ENCODE assay signal across 19 mouse cellular contexts in genomic region chr6:115528372-115528771, GRCm38 (mm10). TPM values are rescaled to one million over a fixed set of nuclear protein-coding genes. Genes with fewer than 3 reads are reported as not detected.
DNase-seq lines count a peak whose midpoint lies in the region; ATAC-seq and TF ChIP-seq lines count a peak whose summit lies in the region.
"Had no signal": no experiment of that assay in that cellular context is flagged by ENCODE, and none has a peak within 500 bp of the region (broad histone marks: within the 10 kb centered on the region; RNA-seq: fewer than 3 reads in every experiment).

No protein-coding gene starts in this region.

- H3K36me3 ChIP-seq in hindbrain, embryonic 12.5 days, result no peaks in the 10 kb centered on the region
- H3K36me3 ChIP-seq in midbrain, embryonic 15.5 days (replicated peaks), result no peaks in the 10 kb centered on the region
- H3K36me3 ChIP-seq: embryonic facial prominence, embryonic 10.5 days; embryonic facial prominence, embryonic 12.5 days; forebrain, embryonic 15.5 days had no signal

- no peaks in the 10 kb centered on the region for H3K4me1 ChIP-seq in hindbrain, embryonic 12.5 days
- no peaks in the 10 kb centered on the region for H3K4me1 ChIP-seq in midbrain, embryonic 15.5 days
- peaks cover 4% of the 10 kb centered on the region for H3K4me1 ChIP-seq in cerebellum, adult 2 months (ENCODE audit: control insufficient read depth, insufficient read depth, low read length)
- H3K4me1 ChIP-seq: forebrain, embryonic 13.5 days; forebrain, embryonic 15.5 days had no signal

- no peak for TF ChIP-seq POLR2A in cerebellum, adult 2 months (IDR thresholded peaks at IDR 0.05; ENCODE audit: borderline replicate concordance, insufficient read depth, low read length)

- no peak overlapping the region for H3K9ac ChIP-seq in hindbrain, embryonic 12.5 days
- H3K9ac ChIP-seq in midbrain, embryonic 15.5 days, result no peak overlapping the region
- H3K9ac ChIP-seq: embryonic facial prominence, embryonic 12.5 days; forebrain, embryonic 13.5 days; forebrain, embryonic 15.5 days; forebrain, postnatal 0 days had no signal

- peak; percentile 58 for ATAC-seq in CD4-positive, CD25-positive, alpha-beta regulatory T cell, adult 4 months
- no peak for ATAC-seq in hindbrain, embryonic 12.5 days (ENCODE audit: low FRiP score)
- no peak for ATAC-seq in midbrain, embryonic 15.5 days (replicated peaks)
- ATAC-seq: forebrain, embryonic 13.5 days; forebrain, embryonic 15.5 days; forebrain, postnatal 0 days had no signal

- no peak overlapping the region for H3K4me2 ChIP-seq in hindbrain, embryonic 12.5 days (replicated peaks)
- H3K4me2 ChIP-seq in midbrain, embryonic 15.5 days, result no peak overlapping the region
- H3K4me2 ChIP-seq: embryonic facial prominence, embryonic 12.5 days; forebrain, embryonic 13.5 days; forebrain, embryonic 15.5 days had no signal

- no peaks in the 10 kb centered on the region for H3K9me3 ChIP-seq in hindbrain, embryonic 12.5 days (replicated peaks)
- no peaks in the 10 kb centered on the region for H3K9me3 ChIP-seq in midbrain, embryonic 15.5 days
- H3K9me3 ChIP-seq: embryonic facial prominence, embryonic 10.5 days; embryonic facial prominence, embryonic 12.5 days; forebrain, embryonic 13.5 days; forebrain, embryonic 15.5 days had no signal

- TF ChIP-seq CTCF in cerebellum, adult 2 months (IDR thresholded peaks at IDR 0.05; ENCODE audit: borderline replicate concordance, insufficient read depth, low read depth, low read length), result no peak

- no peak overlapping the region for H3K27ac ChIP-seq in hindbrain, embryonic 12.5 days
- H3K27ac ChIP-seq in midbrain, embryonic 15.5 days, result no peak overlapping the region
- no peak overlapping the region for H3K27ac ChIP-seq in cerebellum, adult 2 months (ENCODE audit: insufficient read depth, low read length)
- H3K27ac ChIP-seq: embryonic facial prominence, embryonic 10.5 days; embryonic facial prominence, embryonic 12.5 days; forebrain, embryonic 13.5 days; forebrain, embryonic 15.5 days had no signal

- 89% methylated on average over 4 of the region's 4 CpGs for WGBS in hindbrain, embryonic 12.5 days
- WGBS in midbrain, embryonic 15.5 days, result 92% methylated on average over 4 of the region's 4 CpGs
- WGBS in cerebellum, adult 2 months, result 90% methylated on average over 4 of the region's 4 CpGs

- H3K27me3 ChIP-seq in hindbrain, embryonic 12.5 days, result no peaks in the 10 kb centered on the region
- H3K27me3 ChIP-seq in midbrain, embryonic 15.5 days (replicated peaks), result no peaks in the 10 kb centered on the region
- H3K27me3 ChIP-seq in cerebellum, adult 2 months (ENCODE audit: control insufficient read depth, insufficient read depth, low read length), result no peaks in the 10 kb centered on the region
- H3K27me3 ChIP-seq: embryonic facial prominence, embryonic 12.5 days; forebrain, embryonic 13.5 days; forebrain, embryonic 15.5 days had no signal

- no peak overlapping the region for H3K4me3 ChIP-seq in hindbrain, embryonic 12.5 days
- H3K4me3 ChIP-seq in midbrain, embryonic 15.5 days, result no peak overlapping the region
- H3K4me3 ChIP-seq in cerebellum, adult 2 months (replicated peaks; ENCODE audit: insufficient read depth, low read depth, low read length), result no peak overlapping the region
- H3K4me3 ChIP-seq: embryonic facial prominence, embryonic 10.5 days; embryonic facial prominence, embryonic 12.5 days; forebrain, embryonic 13.5 days; forebrain, embryonic 15.5 days had no signal

- peak; percentile 34 for DNase-seq in CD4-positive helper T cell, adult 2 months (ENCODE audit: low read depth, low spot score)
- peak; percentile 53 for DNase-seq in induced T-regulatory cell, adult 2 months (ENCODE audit: low read depth)
- DNase-seq in cerebellum, adult 2 months, result no peak
- DNase-seq: adrenal gland, adult 8-10 months; adrenal gland, postnatal 14 days; B cell, adult 2 months; cerebellum, adult 11 months; cerebellum, adult 18-20 months; cerebellum, adult 9-10 months; cerebellum, postnatal 10 days; cerebellum, postnatal 25 days; forebrain, postnatal 0 days had no signal

RNA-seq across cellular contexts. Expression of gene Tsen2, which starts 16.1 kb away (rescaled TPM):
- polyA plus RNA-seq in CD4-positive, CD25-positive, alpha-beta regulatory T cell, adult 4 months (2017; shearing (Covaris generic)), result 10 to 100 TPM; 13.0 to 16.5 TPM
- polyA plus RNA-seq in hindbrain, embryonic 12.5 days (2016; fragmentation: Nextera tagmentation; extraction: Ambion mirVana), result 28.4 and 30.4 TPM in 2 replicates
- 34.6 and 35.5 TPM in 2 replicates for polyA plus RNA-seq in midbrain, embryonic 15.5 days (2015; fragmentation: Nextera tagmentation; extraction: Ambion mirVana)
- polyA plus RNA-seq in cerebellum, adult 2 months (2012; rRNA removed), result 22.1 and 26.2 TPM in 2 replicates

Comparison
In these comparisons a context has a peak if more than half of its experiments do, and no peak if none do; other contexts are left out.
1. DNase-seq: peak in CD4-positive helper T cell, adult 2 months (single experiment) and induced T-regulatory cell, adult 2 months (single experiment); none in cerebellum, adult 2 months (0 of 2).